Mouse (Mus musculus) forebrain, embryonic 15.5 days (tissue): Measurements from ENCODE around the gene Acacb. TPM values are rescaled to one million over a fixed set of nuclear protein-coding genes. Genes with fewer than 3 reads are reported as not detected.

Experiments used
- ATAC-seq: fragments of 200-750 bp; cut with Nextera tagmentation; replicated peaks from 2 replicates; pipeline ENCODE4 v1.8.0; 2017; ENCODE audit warnings: mild to moderate bottlenecking, moderate TSS enrichment, moderate library complexity
- H3K27ac ChIP-seq: fragments of 300-500 bp; sonication (generic); replicated peaks from 2 replicates; pipeline ENCODE4 v1.5.1; 2015; ENCODE audit warnings: mild to moderate bottlenecking, inconsistent platforms
- H3K27me3 ChIP-seq: fragments of 300-500 bp; sonication (generic); 2 replicates; pipeline ENCODE4 v1.6.1; 2015; ENCODE audit warnings: inconsistent platforms
- H3K36me3 ChIP-seq: fragments of 300-500 bp; sonication (generic); 2 replicates; pipeline ENCODE4 v1.6.1; 2015; ENCODE audit warnings: mild to moderate bottlenecking, inconsistent platforms
- H3K4me1 ChIP-seq: fragments of 300-500 bp; sonication (generic); 2 replicates; pipeline ENCODE4 v1.6.1; 2015; ENCODE audit warnings: inconsistent platforms
- H3K4me2 ChIP-seq: fragments of 300-500 bp; sonication (generic); replicated peaks from 2 replicates; pipeline ENCODE4 v1.6.1; 2015; ENCODE audit warnings: mild to moderate bottlenecking, inconsistent platforms
- H3K4me3 ChIP-seq: fragments of 300-500 bp; sonication (generic); 2 replicates; pipeline ENCODE4 v1.5.1; 2015; ENCODE audit warnings: mild to moderate bottlenecking, inconsistent platforms
- H3K9ac ChIP-seq: fragments of 300-500 bp; sonication (generic); replicated peaks from 2 replicates; pipeline ENCODE4 v1.6.1; 2015; ENCODE audit warnings: mild to moderate bottlenecking, inconsistent platforms
- H3K9me3 ChIP-seq: fragments of 300-500 bp; sonication (generic); 2 replicates; pipeline ENCODE4 v1.6.1; 2016; ENCODE audit warnings: inconsistent platforms
- WGBS: fragments of 180-500 bp; shearing (Covaris S2); methylation state at CpG from one replicate; pipeline ENCODE4 v1.1.7; 2015; ENCODE audit warnings: mixed read lengths; 5-methylcytosine and 5-hydroxymethylcytosine counted together
- polyA plus RNA-seq: library from polyadenylated mRNA; unstranded; fragments of >200 nt; fragmentation: Nextera tagmentation; extraction: Ambion mirVana; gene quantifications from 2 replicates; pipeline ENCODE4 v1.2.1, GENCODE M21; 2015

Acacb gene
- polyA plus RNA-seq, result 1.6 and 3.0 TPM in 2 replicates

DNA sequence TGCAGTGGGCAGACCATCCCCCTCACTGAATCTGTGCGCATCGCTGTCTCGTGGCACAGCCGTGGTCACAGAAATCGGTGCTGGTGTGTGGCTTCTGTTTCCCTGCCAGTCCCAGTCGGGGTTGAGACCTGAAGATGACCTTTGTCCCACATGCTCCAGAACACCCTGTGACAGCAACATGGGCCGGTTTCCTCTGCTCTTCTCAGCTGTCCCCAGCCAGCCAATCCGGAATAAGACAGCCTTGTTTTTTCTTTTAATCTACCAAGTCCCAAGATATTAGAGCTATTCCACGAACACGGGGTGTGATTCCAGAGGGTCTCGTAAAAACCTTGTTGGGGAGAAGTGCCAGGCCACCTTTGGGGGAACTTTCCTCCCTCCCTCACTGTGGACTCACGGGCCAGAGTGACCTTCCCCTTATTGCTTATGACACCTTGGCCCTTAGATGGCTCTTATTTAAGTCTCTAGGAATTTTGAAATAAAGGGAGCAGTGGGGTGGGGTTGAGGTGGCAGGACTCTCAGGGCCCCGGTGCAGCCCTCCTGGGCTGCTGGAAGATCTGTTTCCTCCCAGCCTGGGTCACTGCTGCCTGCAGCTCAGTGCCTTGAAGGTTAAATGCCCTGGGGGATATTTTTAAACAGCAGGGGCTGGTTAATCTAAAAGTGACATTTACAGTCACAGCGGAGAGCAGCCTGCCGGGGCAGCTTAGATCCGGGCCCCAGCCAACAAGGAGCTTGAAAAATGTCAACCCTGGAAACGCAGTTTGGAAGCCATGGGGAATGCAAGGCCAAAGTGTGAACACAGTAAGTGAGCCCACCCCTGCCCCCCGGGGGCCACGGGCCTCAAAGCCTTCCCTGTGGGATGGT lies at the start of gene Acacb:
Gene Acacb (plus strand): TSS at position 508 of the 861 bp plus-strand sequence.
- no peaks in the 10 kb centered on the region for H3K36me3 ChIP-seq

DNA sequence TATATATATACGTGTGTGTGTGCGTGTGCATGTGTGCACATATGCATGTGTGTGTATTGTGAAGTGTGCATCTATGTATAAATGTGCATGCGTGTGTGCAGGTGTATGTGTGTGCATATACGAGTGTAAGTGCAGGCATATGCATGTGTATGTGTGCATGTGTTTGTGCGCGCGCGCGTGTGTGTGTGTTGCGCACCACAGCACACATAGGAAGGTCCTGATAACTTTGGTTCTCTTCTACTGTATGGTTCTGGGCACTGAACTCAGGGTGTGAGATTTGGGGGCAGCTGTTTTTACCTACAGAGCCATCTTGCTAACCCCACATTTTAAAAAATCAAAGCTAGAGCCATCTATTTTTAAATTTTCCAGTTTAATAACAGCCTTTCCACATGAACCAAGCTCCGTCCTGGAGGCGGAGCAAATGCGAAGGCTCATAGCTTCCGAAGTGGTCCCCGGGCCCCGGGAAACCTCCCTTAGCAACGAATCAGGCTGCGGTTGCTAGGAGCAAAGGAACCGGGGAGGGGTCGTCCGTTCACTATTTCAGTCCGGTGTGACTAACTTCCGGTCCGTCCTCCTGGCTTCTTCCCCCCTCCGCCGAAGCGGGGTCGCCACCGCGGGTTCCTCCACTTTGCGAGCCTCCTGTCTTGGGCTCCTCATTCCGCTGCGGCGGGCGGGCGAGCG lies 46.5 kb upstream of the Acacb start:
- peak overlapping the region; percentile 86 for H3K27ac ChIP-seq
- ATAC-seq, result peak; percentile 94
- peak overlapping the region; percentile 85 for H3K4me2 ChIP-seq
- no peaks in the 10 kb centered on the region for H3K27me3 ChIP-seq
- H3K4me3 ChIP-seq, result peak overlapping the region; percentile 88
- H3K4me1 ChIP-seq, result peaks cover 23% of the 10 kb centered on the region
- 9% methylated on average over 35 of the region's 37 CpGs for WGBS
- no peaks in the 10 kb centered on the region for H3K9me3 ChIP-seq
- peak overlapping the region; percentile 97 for H3K9ac ChIP-seq
- H3K36me3 ChIP-seq, result peaks cover 8% of the 10 kb centered on the region; the same call in 1 of the 2 replicates

More for the DNA sequence above, at the start of gene Acacb:
- H3K27ac ChIP-seq, result no peak within 1 kb of the TSS
- WGBS, result 62% methylated on average over 19 of the region's 19 CpGs
- no peak for ATAC-seq
- H3K4me1 ChIP-seq, result no peaks in the 10 kb centered on the region
- no peak within 1 kb of the TSS for H3K4me3 ChIP-seq
- H3K27me3 ChIP-seq, result no peaks in the 10 kb centered on the region
- no peak within 1 kb of the TSS for H3K4me2 ChIP-seq
- H3K9ac ChIP-seq, result no peak within 1 kb of the TSS
- no peaks in the 10 kb centered on the region for H3K9me3 ChIP-seq

DNA sequence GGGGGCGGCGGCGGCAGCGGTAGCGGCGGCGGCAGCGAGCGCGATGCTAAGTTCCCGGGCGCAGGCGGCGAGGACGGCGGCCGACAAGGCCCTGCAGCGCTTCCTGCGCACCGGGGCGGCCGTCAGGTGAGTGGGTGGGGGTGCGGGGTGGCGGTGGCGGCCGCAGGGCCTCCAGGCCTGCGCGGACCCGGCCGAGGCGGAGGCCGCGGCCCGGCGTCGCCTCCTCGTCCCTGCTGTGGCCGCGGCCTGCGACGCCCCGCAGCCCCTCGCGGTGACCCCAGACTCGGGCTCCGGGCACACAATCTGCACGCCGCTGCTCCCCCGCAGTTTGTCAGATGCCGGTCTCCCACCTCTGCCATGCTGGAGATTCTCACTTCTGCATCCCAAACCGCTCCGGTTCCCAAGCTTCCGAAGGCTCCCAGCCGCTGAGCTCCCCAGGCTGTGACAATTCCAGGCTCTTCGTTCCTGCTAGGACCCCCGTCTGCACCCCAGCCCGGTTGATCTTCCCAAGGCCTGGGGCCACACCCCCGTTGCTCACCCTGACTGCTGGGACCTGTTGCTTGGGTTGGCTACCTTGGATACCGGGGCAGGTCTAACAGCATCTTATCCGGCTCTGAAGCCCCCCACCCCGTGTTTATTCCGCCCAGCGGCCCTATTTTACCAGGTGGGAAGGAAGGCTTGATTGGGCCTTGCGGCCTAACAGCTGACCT lies 45.8 kb upstream of the Acacb start:
- no peaks in the 10 kb centered on the region for H3K9me3 ChIP-seq
- WGBS, result 2% methylated on average over 57 of the region's 64 CpGs
- peak overlapping the region; percentile 88 for H3K4me3 ChIP-seq
- ATAC-seq, result peak; percentile 58
- peaks cover 23% of the 10 kb centered on the region for H3K4me1 ChIP-seq
- peak overlapping the region; percentile 97 for H3K9ac ChIP-seq
- H3K27me3 ChIP-seq, result no peaks in the 10 kb centered on the region
- H3K27ac ChIP-seq, result peak overlapping the region; percentile 86
- H3K4me2 ChIP-seq, result peak overlapping the region; percentile 85
- peaks cover 13% of the 10 kb centered on the region for H3K36me3 ChIP-seq

DNA sequence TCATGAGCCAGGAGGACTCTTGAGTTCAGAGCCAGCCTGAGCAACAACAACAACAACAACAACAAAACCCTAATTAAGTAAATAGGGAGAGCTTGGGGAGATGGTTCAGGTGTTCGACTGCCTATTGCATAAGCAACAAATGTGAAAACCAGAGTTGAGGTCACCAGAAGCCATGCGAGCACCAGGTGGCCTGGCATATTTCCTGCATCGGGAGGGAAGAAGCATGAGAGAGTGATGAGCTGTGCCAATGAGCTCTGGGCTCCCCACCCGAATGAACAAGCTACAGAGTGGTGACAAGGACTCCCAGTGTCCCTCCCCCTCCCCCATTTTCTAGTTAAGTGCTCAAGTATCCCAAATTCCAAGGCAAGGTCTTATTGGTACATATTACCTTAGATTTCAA lies 44.5 kb upstream of the Acacb start:
- Histone ChIP-seq H3K4me1 (peaks cover 23% of the 10 kb centered on the region), H3K27me3 (no peaks in the 10 kb centered on the region), H3K27ac (no peak overlapping the region), H3K36me3 (peaks cover 26% of the 10 kb centered on the region), H3K9ac (no peak overlapping the region), H3K4me3 (no peak overlapping the region), H3K4me2 (no peak overlapping the region), H3K9me3 (no peaks in the 10 kb centered on the region)
- 86% methylated on average over 4 of the region's 4 CpGs for WGBS
- ATAC-seq, result no peak

DNA sequence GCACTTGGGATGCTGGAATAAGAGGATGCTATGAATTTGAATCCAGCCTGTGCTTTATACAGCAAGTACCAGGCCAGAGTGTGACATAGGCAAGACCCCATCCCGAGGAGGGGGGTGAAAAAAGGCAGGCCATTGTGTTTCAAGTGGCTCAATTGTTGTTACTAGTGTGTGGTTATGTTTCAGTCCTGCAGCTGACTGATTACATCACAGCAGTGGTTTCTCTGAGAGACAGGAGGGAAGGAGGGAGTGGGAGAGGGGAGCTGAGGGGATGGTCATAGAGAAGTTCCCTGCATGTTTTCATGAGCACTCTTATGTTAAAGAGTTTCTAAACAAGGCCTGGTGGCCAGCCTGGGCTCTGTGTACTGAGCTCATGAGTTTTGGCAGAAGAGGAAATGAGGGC lies 43.5 kb upstream of the Acacb start:
- no peak overlapping the region for H3K9ac ChIP-seq
- H3K36me3 ChIP-seq, result peaks cover 30% of the 10 kb centered on the region
- WGBS, result 71% methylated on average over 1 of the region's 1 CpGs
- H3K4me2 ChIP-seq, result no peak overlapping the region
- no peak for ATAC-seq
- no peak overlapping the region for H3K27ac ChIP-seq
- no peaks in the 10 kb centered on the region for H3K9me3 ChIP-seq
- H3K4me1 ChIP-seq, result peaks cover 23% of the 10 kb centered on the region
- no peaks in the 10 kb centered on the region for H3K27me3 ChIP-seq
- H3K4me3 ChIP-seq, result no peak overlapping the region

DNA sequence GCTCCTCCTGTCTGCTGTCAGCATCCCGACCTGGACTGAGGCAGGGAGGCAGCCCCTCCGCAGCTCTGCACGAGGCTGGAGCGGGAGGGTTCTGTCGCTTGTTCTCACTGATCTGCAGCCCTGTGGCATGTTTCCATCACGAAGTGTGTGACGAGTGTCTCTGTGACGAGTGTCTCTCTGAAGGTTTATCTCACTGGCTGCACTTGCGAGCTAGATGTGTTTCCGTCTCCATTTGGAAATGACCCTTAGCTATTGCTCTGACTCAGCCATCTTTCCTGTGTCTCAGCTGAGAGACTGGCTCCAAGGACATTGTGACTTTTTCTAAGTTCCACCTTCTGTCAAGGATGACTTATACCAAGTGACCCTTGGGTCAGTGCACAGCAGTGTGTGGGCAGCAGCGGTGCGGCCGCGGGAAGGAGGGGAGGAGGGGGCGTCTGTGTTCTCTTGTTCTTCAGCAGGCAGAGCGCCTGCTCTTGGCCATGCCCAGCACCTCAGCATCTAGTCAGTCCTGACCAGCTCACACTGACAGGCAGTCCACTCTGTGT lies 39.9 kb upstream of the Acacb start:
- H3K9me3 ChIP-seq, result no peaks in the 10 kb centered on the region
- H3K4me1 ChIP-seq, result peaks cover 9% of the 10 kb centered on the region
- H3K36me3 ChIP-seq, result peaks cover 65% of the 10 kb centered on the region
- WGBS, result 92% methylated on average over 16 of the region's 16 CpGs
- H3K9ac ChIP-seq, result no peak overlapping the region
- H3K4me3 ChIP-seq, result no peak overlapping the region
- no peak overlapping the region for H3K27ac ChIP-seq
- no peak overlapping the region for H3K4me2 ChIP-seq
- ATAC-seq, result no peak
- H3K27me3 ChIP-seq, result no peaks in the 10 kb centered on the region

DNA sequence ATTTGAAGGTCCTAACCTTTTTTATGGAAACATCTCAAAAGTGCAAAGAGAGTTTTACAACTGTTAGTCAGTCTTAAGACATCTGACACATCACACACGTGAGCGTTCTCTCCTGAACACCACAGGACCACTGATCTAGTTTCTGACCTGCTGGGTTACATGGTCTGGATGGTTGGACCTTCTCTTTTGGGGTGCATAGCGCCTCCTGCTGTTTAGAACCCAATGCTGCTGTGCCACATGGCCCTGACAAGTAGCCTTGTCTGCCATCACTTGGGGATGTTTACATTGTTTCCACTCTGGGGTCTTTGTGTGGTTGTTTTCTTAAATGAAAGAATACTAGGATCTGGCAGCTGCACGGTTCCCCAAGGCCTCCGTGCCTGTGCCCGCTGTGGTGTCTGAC lies 33.0 kb upstream of the Acacb start:
- Histone ChIP-seq H3K36me3 (peaks cover 66% of the 10 kb centered on the region), H3K4me1 (no peaks in the 10 kb centered on the region), H3K9ac (no peak overlapping the region), H3K9me3 (no peaks in the 10 kb centered on the region), H3K4me2 (no peak overlapping the region), H3K4me3 (no peak overlapping the region), H3K27ac (no peak overlapping the region), H3K27me3 (no peaks in the 10 kb centered on the region)
- ATAC-seq, result no peak
- WGBS, result 78% methylated on average over 6 of the region's 6 CpGs

DNA sequence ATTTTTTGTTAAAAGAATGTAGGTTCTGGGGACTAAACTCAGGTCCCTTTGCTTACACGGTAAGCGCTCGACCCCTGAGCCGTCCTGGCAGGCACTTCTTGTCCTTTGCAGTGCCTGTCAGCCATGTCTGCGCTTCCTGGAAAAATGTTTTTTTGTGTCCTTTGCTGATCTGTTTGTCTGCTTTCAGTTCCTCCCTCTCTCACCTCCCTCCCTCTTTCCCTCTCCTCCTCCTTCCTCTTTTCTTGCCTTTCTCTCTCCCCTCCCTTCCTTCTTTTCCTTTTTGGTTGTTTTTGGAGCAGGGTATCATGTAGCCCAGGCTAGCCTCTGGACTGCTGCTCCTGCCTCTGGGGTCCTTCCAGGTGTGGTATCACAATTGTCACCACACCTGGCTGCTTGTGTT lies 31.3 kb upstream of the Acacb start:
- no peaks in the 10 kb centered on the region for H3K9me3 ChIP-seq
- no peak for ATAC-seq
- H3K4me2 ChIP-seq, result no peak overlapping the region
- no peak overlapping the region for H3K27ac ChIP-seq
- no peaks in the 10 kb centered on the region for H3K27me3 ChIP-seq
- H3K4me1 ChIP-seq, result no peaks in the 10 kb centered on the region
- no peak overlapping the region for H3K9ac ChIP-seq
- no peak overlapping the region for H3K4me3 ChIP-seq
- WGBS, result 85% methylated on average over 5 of the region's 5 CpGs
- H3K36me3 ChIP-seq, result peaks cover 60% of the 10 kb centered on the region

DNA sequence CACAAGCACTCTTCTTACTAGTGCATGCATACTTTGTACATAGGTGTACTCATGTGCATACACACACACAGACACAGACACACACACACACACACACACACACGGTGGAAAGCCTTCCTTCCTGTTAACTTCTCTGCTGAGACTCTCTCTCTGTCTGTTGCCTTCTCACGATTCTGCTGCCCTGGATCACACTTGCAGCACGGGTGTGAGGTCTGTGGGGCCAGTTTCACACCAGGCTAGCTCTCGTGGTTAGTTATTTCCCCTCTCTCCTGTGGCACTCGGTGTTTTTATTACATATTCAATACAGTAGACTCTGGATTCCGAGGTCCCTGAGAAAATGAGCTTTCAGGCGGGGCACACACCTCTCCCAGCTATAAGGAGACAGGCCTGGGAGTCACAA lies 29.7 kb upstream of the Acacb start:
- H3K36me3 ChIP-seq, result peaks cover 62% of the 10 kb centered on the region
- WGBS, result 91% methylated on average over 7 of the region's 7 CpGs

DNA sequence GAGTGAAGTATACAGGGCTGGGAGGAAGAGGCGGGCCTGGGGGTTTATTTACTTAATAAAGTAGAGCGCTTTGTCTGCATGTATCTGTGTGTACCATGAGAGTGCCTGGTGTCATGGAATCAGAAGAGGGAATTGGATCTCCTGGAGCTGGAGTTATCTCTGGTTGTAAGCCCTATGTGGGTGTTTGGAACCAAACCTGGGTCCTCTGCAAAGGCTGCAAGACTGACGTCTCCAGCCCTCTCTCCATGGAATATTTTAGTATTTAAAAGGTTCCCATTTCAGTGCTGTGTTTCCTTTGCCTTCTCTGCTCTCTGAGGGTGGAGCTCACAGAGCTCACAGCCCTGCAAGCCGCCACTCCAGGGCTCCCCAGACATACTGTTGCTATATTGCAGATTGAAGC lies 26.5 kb upstream of the Acacb start:
- Histone ChIP-seq H3K9ac (no peak overlapping the region), H3K4me2 (no peak overlapping the region), H3K4me3 (no peak overlapping the region), H3K27me3 (no peaks in the 10 kb centered on the region), H3K4me1 (no peaks in the 10 kb centered on the region), H3K36me3 (peaks cover 73% of the 10 kb centered on the region), H3K9me3 (no peaks in the 10 kb centered on the region), H3K27ac (no peak overlapping the region)
- ATAC-seq, result no peak
- 84% methylated on average over 4 of the region's 4 CpGs for WGBS

More for the DNA sequence above, 29.7 kb upstream of the Acacb start:
- H3K9ac ChIP-seq, result no peak overlapping the region
- no peaks in the 10 kb centered on the region for H3K4me1 ChIP-seq
- H3K4me2 ChIP-seq, result no peak overlapping the region
- ATAC-seq, result no peak
- H3K27ac ChIP-seq, result no peak overlapping the region
- no peaks in the 10 kb centered on the region for H3K9me3 ChIP-seq
- no peak overlapping the region for H3K4me3 ChIP-seq
- no peaks in the 10 kb centered on the region for H3K27me3 ChIP-seq

DNA sequence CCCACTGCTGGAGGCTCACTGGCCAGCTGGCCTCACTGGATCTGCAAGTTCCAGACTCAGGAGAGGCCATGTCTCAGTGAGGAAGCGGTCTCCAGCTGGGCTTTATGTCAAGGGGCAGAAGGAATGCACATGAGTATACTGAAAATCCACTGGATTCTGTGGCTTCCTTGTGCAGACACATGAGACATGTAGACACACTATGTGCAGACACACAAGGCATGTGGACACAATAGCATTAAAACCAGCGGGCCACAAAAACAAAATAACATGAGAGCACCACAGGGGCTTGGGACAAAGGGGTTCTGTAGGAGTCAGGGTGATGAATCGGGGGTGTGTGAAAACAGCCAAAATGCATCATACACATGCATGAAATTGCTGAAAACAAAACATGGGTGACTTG lies 20.3 kb upstream of the Acacb start:
- 95% methylated on average over 3 of the region's 3 CpGs for WGBS
- no peak overlapping the region for H3K27ac ChIP-seq
- H3K36me3 ChIP-seq, result peaks cover 38% of the 10 kb centered on the region
- H3K9ac ChIP-seq, result no peak overlapping the region
- H3K4me3 ChIP-seq, result no peak overlapping the region
- no peaks in the 10 kb centered on the region for H3K9me3 ChIP-seq
- H3K27me3 ChIP-seq, result no peaks in the 10 kb centered on the region
- ATAC-seq, result no peak
- H3K4me1 ChIP-seq, result peaks cover 12% of the 10 kb centered on the region
- H3K4me2 ChIP-seq, result no peak overlapping the region
